Mouse (Mus musculus): ENCODE results near the gene Kctd12b.
"Not testable (repeated sequence)": the region's sequence is repeated elsewhere in the genome, so short reads cannot be mapped to it uniquely, and the experiment has no call there.

Kctd12b gene

GRCm38 (mm10) chrX:153695782-153696395, at the start of gene Kctd12b:
Kctd12b (minus strand) TSS chrX:153696391.
- DNase-seq (ENCODE audit: low spot score) = peak; percentile 8

- DNase-seq (ENCODE audit: low spot score) = no peak
Measured at GRCm38 (mm10) chrX:153742493-153742892, 46.3 kb upstream of the Kctd12b start.

GRCm38 (mm10) chrX:153735697-153736096, 39.5 kb upstream of the Kctd12b start:
- DNase-seq (ENCODE audit: low spot score) = no peak

GRCm38 (mm10) chrX:153724400-153724799, 28.2 kb upstream of the Kctd12b start:
- no peak for DNase-seq (ENCODE audit: low spot score)

GRCm38 (mm10) chrX:153723110-153723916, 27.1 kb upstream of the Kctd12b start, which contains the start of gene Nbdy:
Nbdy (plus strand) TSS chrX:153723590.
- DNase-seq (ENCODE audit: low spot score) = peak; percentile 51

GRCm38 (mm10) chrX:153719602-153720001, 23.4 kb upstream of the Kctd12b start:
- no peak for DNase-seq (ENCODE audit: low spot score)

- no peak for DNase-seq (ENCODE audit: low spot score)
Measured at GRCm38 (mm10) chrX:153716716-153717115, 20.5 kb upstream of the Kctd12b start.

GRCm38 (mm10) chrX:153707735-153708134, 11.5 kb upstream of the Kctd12b start:
- DNase-seq (ENCODE audit: low spot score) = peak; percentile 6

GRCm38 (mm10) chrX:153700463-153700862, 4.3 kb upstream of the Kctd12b start:
- DNase-seq (ENCODE audit: low spot score) = no peak

- DNase-seq (ENCODE audit: low spot score) = not testable (repeated sequence)
Measured at GRCm38 (mm10) chrX:153668233-153668632, 28.0 kb downstream of the Kctd12b start.

GRCm38 (mm10) chrX:153664903-153665302, 31.3 kb downstream of the Kctd12b start:
- DNase-seq (ENCODE audit: low spot score) = peak; percentile 8

GRCm38 (mm10) chrX:153656949-153657348, 39.2 kb downstream of the Kctd12b start:
- DNase-seq (ENCODE audit: low spot score) = no peak

GRCm38 (mm10) chrX:153640615-153641014, 55.6 kb downstream of the Kctd12b start:
- DNase-seq (ENCODE audit: low spot score) = no peak

GRCm38 (mm10) chrX:153636247-153636646, 59.9 kb downstream of the Kctd12b start:
- peak; percentile 5 for DNase-seq (ENCODE audit: low spot score)

Data from lung, postnatal 25 days (tissue).